Mouse (Mus musculus): Measurements from ENCODE around the gene Ugdh.

The Ugdh gene

DNA sequence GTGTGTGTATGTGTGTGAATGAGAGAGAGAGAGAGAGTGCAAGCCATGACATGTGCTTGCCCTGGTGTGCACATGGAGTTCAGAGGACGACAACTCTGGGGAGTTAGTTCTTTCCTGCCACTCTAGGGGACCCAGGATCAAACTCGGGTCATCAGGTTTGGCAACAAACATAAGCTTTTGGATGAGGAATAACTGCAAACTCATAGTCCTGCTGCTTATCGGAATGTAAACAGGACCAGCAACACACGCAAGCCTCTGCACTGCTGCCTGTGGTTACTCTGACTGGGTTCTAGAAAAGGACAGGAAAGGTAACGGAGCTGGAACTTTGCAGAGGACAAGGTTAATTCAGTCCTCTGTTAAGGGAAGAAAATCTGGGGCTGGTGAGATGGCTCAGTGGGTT, 10.5 kb downstream of the Ugdh start:
- no peak for DNase-seq

DNA sequence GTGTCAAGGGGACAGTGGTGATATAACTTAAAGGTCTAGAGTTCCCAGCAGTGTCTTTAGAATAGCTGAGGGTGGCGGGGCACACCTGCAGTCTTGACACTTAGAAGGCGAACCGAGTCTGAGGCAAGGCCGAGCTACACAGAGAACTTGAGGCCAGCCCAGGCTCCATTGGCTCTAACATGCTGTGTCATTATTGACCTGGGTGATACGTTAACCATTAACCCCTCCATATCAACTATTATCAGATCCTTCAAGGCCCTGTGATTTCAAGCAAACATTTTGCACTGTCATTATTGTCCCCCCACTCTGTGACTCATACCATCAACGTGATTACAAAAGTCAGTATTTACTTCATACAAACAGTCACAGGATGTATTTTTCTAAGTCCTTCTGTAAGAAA, 11.5 kb downstream of the Ugdh start:
- DNase-seq, result peak; percentile 17

DNA sequence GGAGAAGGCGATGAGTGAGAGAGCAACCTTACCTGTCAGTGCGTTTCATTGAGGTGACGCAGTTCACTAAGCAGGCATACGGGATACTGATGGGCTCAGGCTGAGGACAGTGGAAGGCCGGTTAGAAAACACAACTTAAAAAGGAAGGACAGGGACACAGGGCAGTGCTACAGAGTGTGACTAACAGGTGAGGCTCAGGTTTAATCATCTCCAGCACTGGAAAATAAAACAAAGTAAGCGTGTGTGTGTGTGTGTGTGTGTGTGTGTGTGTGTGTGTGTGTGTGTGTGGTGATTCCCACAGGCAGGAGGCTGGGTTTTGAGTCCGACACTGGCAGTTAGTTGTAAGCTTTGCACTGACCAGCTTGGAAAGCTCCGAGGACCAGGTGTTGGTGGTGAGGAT, 12.9 kb downstream of the Ugdh start:
- DNase-seq, result peak; percentile 16

DNA sequence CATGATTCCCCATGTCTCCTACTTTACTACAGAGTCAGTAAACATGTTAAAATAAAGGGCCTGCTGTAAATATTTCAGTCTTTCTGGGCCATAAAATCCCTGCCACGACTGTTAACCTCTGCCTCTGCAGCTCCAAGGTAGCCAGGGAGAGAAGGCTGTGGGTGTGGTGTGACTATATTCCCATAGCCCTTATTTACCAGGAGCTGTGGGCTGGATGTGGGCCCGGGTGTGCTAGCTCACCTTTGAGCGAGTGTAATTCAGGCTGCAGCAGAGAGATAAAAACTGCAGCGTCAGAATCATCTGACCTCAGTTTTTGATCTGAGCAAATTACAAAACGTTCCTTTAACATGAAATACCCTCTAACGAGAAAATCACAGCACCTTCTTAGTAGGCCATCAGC, 14.9 kb downstream of the Ugdh start:
- peak; percentile 11 for DNase-seq

GRCm38 (mm10) chr5:65419136-65419535, 16.6 kb downstream of the Ugdh start:
- DNase-seq, result no peak

GRCm38 (mm10) chr5:65415653-65416458, 19.9 kb downstream of the Ugdh start:
- DNase-seq, result peak; percentile 27

DNA sequence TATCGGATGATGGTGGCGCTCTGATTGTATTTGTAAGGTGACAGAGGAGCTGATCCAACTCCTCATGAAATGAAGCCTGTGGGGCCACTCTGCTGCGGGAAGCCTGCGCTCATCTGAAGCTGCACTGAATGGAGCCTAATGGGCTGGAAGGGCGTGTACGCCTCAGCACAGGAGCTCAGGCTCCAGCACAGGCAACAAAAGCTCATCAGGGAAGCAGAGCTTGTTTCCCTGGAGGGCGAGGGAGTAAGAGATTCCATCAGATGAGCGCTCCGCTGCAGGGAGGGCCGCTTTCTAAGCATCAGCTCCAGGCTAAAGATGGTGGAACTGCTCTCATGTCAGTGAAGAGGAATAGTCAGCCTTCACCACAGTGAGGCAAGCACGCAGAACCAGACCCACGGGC, 27.8 kb downstream of the Ugdh start:
- no peak for DNase-seq

DNA sequence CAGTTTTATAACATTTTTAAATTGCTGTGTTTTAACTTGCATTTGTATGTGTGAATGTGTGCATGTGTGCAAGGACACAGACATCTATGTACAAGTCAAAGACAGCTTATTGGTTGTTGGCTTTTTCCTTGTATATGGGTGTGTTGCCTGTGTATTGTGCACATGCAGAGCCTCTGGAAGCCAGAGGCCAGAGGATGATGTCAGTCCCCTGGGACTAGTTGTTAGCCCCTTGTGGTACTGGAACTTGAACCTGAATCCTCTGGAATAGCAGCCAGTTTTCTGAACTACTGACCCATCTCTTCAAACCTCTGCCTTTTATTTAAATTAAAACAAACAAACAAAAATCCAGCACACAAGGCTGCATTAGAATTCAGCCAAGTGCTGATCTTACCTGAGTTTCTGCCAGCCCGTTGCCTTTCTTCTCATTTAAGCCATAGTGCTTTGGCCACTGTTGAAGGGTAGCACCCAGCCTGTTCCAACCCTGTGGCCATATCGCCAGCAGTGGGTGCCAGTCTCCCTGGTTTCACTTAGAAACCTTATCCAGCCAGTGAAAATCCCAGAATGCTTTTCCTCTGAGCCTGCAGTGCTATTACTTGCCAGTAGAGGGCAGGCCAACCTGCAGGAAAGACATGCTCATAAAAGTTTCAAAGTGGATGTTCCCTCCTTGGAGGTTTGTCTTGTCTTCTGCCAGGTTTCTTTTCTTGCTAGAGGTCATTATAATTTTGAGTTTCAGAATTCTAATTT, 34.3 kb downstream of the Ugdh start:
- DNase-seq, result peak; percentile 90

DNA sequence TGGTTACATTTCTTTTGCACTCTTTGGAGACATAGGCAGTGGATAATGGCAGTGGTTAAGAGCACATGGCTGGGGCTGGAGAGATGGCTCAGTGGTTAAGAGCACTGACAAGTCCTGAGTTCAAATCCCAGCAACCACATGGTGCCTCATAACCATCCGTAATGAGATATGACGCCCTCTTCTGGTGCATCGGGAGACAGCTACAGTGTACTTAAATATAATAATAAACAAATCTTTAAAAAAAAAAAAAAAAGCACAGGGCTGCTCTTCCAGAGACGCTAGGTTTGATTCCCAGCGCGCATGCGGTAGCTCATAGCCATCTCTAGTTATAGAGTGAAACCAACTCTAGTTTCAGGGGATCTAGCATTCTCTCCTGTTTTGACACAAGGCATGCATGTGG, 41.3 kb downstream of the Ugdh start:
- no peak for DNase-seq

DNA sequence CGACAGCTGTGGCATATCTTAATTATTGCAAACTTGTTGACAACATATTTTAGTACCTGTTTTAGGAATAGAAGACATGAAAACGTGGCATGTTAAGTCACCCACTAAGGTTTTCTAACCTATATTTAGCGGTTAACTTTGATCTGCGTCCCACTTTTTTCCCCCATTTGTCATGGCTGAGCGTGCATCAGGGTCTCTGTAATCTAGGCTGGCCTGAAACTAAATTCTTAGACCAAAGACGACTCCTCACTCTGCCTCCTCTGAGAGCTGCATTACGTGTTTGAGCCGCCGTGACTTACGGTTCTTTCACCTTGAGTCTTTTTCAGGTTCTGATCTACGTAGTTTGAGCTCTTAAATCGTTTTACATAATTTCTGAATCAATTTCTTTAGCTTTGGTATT, 44.0 kb downstream of the Ugdh start:
- DNase-seq, result no peak

GRCm38 (mm10) chr5:65390648-65391644, 44.8 kb downstream of the Ugdh start, which contains the start of the genes Rpl9 and Lias:
Gene Rpl9 (minus strand): TSS chr5:65391444.
Gene Lias (plus strand): TSS chr5:65391497.
- DNase-seq, result peak; percentile 99

DNA sequence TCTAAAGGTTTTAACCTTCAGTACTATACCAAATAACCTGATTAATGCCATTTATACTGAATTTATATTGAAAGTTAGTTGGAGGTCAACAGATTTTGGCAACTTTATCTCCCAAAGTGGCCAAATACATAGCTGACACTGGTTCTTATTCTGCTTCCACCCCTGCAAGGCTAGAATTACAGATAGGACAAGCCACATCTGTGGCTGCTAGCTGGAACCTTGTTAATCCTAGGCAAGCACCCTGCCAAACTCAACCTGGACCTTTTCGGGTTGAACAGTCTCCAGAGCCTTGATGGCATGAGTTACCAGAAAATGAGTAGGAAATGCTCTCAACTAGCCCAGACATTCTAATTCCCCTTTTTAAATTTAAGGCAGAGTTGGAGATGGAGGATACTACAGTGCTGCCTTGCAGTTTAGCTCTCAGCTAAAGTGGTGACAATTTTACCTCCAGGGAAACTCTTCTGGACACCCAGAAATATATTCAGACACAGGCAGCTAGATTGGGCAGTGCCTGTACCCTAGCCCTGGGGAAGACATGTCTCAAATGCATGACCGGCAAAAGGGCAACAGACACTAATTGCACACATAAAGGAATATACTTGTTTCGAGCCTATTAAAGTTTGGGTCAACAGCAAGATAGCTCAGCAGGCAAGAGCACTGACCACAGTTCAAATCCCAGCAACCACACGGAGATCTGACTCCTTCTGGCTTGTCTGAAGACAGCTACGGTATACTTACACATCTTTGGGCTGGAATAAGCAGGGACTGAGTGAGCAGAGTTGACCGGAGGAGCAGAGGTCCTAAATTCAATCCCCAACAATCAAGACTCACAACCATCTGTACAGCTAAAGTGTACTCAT, 48.5 kb downstream of the Ugdh start:
- DNase-seq, result no peak

DNA sequence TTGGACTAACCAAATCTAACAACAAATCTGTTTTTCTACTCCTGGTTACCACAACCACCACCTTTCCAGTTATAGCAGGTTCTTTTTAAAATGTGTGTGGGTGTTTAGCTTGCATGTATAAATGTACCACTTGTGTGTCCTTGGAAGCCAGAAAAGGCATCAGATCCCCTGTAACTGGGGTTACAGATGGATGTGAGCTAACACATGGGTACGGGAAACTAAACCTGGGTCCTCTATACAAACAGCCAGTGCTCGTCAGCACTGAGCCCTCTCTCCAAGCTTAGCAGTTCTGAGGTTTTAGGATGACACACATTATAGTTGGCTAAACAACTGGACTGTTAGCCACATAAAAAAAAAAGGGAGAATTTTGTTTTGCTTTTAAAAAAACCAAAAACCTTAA, 50.0 kb downstream of the Ugdh start:
- DNase-seq, result no peak

DNA sequence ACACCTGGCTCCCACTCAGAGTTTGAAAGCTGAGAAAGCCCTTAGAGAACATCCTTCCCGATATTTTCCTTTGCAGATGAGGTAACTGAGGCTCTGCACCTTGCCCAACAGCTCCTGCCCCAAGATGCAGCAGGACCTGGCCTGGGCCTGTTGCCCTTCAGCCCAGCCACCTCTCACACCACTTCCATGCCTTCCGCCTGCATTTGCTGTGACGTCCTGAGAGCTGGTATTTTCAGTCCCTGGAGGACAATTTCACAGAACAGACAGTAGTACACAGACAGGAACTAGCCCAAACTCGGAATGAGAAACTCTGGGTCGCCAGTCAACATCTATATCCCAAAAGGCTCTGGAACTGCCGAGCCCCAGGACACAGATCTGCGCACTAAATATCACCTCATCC, 61.0 kb downstream of the Ugdh start:
- DNase-seq, result no peak

DNA sequence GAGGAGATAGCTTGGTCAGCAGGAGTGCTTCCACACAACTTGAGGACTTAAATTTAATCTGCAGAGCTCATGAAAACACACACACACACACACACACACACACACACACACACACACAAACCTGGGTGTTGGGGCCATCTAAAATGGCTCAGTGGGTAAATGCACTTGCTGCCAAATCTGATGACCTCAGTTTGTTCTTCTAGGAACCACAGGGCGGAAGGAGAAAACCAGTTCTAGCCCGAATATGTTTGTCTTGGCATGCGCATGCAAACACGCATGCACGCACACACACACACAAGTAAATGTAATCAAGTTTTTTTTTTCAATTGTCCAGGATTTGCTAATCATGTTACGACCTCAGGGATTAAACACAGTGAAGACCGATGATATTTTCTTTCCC, 64.2 kb downstream of the Ugdh start:
- DNase-seq, result no peak

DNA sequence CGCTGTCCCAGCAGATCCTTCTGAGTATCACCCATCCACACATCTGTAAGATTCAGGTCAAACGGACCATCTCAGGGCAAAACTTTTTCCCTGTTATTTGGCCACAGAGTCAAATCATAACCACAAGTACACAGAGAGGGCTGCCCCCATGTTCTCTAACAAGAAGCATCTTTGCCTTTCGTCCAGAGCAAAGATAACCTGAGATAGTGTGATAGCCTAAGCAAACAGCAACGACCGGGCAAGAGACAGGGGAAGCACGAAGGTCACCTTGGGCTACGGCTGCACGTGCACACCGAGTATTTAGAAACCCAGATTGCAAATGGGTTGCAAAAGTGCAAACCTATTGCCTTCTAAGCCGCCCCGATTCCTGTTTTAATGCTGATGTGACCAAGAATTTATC, 67.9 kb downstream of the Ugdh start:
- DNase-seq, result no peak
